Mouse (Mus musculus) spleen, adult 18-20 months (tissue): ENCODE measurements around the gene 5730409E04Rik.

Experiments
- DNase-seq, 2 experiments: peaks; one replicate each; pipeline ENCODE4 v3.0.0; 2022; ENCODE audit warnings: mixed read lengths in 2 of 2

5730409E04Rik gene

GRCm38 (mm10) chr4:126639339-126639738 is 29.7 kb downstream of the 5730409E04Rik start:
- DNase-seq: no peak

GRCm38 (mm10) chr4:126641901-126642300 is 32.3 kb downstream of the 5730409E04Rik start:
- no peak for DNase-seq

GRCm38 (mm10) chr4:126643815-126644214 is 34.2 kb downstream of the 5730409E04Rik start:
- DNase-seq: no peak

- no peak for DNase-seq
Observed at GRCm38 (mm10) chr4:126644333-126644963, 34.8 kb downstream of the 5730409E04Rik start.

DNA sequence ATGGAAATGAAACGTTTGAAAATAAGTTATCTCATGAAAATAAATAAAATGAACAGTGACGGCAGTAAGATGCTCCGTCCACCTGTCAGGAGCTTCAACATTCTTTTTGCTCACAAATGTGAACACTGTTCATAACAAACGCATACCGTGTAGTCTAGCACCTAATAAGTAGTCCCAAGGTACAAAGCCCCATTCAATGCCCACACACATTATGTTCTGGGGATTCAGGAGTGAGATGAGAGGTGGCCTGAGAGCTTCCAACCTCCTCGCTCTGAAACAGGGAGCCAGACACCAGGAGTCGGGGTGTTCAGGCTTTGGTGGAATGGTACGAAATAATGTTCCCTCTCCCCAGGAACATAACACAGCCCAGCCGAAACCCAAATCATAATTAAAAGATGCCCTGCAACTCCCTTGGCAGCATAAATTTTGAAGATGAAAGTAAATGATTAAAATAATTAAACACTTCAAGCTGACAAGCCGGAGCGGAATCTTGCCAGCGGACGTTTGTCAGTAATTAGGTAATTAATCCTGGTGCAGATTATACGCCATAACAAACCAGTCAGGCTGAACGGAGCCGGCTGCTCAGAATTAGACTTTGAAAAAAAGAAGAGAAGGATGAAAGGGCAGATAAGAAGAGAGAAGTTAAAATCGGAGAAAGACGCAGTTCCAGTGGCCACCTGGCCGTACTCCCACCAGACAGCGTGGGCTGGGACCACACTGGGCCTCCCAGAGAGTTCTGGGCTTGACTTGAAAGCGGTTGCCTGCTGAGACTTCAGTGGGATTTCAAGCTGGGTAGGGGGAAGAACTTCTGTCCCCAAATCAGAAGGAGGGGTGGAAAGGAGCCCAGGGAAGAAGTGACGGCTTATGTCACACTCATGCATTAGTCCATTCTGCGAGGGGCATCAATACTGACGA is 38.6 kb downstream of the 5730409E04Rik start:
- DNase-seq: no peak

- DNase-seq: no peak
Observed at GRCm38 (mm10) chr4:126653148-126653547, 43.5 kb downstream of the 5730409E04Rik start.

DNA sequence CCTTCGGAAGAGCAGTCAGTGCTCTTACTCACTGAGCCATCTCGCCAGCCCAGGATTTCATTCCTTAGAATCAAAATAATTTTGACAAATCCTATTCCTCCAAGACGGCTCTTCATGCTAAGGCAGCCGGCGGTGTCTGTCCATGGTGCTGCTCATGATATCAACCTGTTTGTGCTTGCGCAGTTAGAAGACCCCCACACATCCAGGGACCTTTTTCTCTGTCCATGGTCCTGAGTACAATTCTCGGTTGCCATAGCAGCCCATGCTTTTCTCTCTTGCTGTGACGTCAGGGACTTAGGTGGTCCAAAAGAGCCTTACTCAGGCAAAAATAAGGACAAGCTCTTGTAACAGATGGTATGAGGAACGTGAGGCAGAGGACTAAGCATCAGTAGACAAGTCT is 45.7 kb downstream of the 5730409E04Rik start:
- DNase-seq: no peak

- DNase-seq: no peak
Observed at GRCm38 (mm10) chr4:126661249-126661648, 51.6 kb downstream of the 5730409E04Rik start.
